Mouse (Mus musculus): ENCODE data around the gene Gm36028. TPM values are rescaled to one million over a fixed set of nuclear protein-coding genes. Genes with fewer than 3 reads are reported as not detected.
A peak's percentile ranks its signal among the peaks of the same experiment; 100 is the strongest.

The Gm36028 gene
- polyA plus RNA-seq (2015; fragmentation: Nextera tagmentation; extraction: Ambion mirVana) = 0.19 TPM in 1 of 2 replicates, not detected in the other

DNA sequence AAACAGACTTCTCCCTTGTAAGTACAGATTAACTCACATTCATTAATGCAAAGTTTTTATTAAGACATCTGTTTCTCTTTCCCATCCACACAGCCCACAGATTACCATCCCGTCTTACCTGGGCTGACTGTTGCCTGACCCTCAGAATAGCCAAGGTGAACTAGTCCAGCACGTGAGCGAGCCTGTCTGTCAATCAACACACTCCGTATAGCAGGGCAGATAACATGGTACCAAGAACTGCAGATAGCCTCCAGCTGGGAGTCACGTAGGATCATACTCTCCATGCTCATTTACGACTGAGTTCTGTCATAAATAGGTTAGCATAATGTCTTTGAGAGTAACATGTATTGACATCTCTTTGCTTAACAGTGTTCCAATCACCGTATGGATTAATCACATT, at the start of gene Gm36028:
TSS of gene Gm36028 (minus strand) at position 118 of the 400 bp plus-strand sequence.
- Histone ChIP-seq H3K9me3 (ENCODE audit: control insufficient read depth, low read length) (0 out of 2 replicates have a peak, but pooled peaks cover 5% of the 10 kb centered on the region), H3K4me1 (replicated peaks; ENCODE audit: control insufficient read depth, insufficient read depth, low read length) (no peaks in the 10 kb centered on the region), H3K4me3 (replicated peaks; ENCODE audit: low read length) (no peak within 1 kb of the TSS), H3K9ac (replicated peaks; ENCODE audit: low read depth, low read length) (no peak within 1 kb of the TSS), H3K36me3 (ENCODE audit: control insufficient read depth, insufficient read depth) (no peaks in the 10 kb centered on the region), H3K27ac (ENCODE audit: low read length) (no peak within 1 kb of the TSS), H3K27me3 (replicated peaks; ENCODE audit: control insufficient read depth, insufficient read depth, low read length) (no peaks in the 10 kb centered on the region), H3K4me2 (ENCODE audit: low read length) (no peak within 1 kb of the TSS)
- 88% methylated on average over 7 of the region's 7 CpGs for WGBS
- no peak for ATAC-seq

DNA sequence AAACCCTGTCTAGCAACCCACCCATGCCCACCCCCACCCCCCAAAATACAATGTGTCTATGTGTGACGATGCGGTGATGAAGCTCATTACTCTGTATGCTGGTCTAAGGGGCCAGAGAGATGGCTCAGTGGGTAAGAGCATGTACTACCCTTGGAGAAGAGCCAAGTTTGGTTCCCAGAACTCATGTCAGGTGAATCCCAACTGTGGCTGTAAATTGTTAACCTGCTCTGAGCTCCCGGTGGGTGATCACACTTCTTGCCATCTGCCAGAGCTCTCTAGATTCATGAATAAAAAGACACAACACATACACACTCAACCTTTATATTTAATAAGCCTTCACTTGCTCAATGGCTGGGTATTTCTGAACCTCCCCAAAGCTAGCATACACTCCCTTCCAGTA, 45.5 kb upstream of the Gm36028 start:
- WGBS = 84% methylated on average over 3 of the region's 3 CpGs
- Histone ChIP-seq H3K4me3 (replicated peaks; ENCODE audit: low read length) (no peak overlapping the region), H3K4me1 (replicated peaks; ENCODE audit: control insufficient read depth, insufficient read depth, low read length) (no peaks in the 10 kb centered on the region), H3K9me3 (ENCODE audit: control insufficient read depth, low read length) (peaks cover 3% of the 10 kb centered on the region; the same call in 1 of the 2 replicates), H3K36me3 (ENCODE audit: control insufficient read depth, insufficient read depth) (no peaks in the 10 kb centered on the region), H3K27ac (ENCODE audit: low read length) (no peak overlapping the region), H3K9ac (replicated peaks; ENCODE audit: low read depth, low read length) (no peak overlapping the region), H3K27me3 (replicated peaks; ENCODE audit: control insufficient read depth, insufficient read depth, low read length) (no peaks in the 10 kb centered on the region), H3K4me2 (ENCODE audit: low read length) (no peak overlapping the region)
- no peak for ATAC-seq

DNA sequence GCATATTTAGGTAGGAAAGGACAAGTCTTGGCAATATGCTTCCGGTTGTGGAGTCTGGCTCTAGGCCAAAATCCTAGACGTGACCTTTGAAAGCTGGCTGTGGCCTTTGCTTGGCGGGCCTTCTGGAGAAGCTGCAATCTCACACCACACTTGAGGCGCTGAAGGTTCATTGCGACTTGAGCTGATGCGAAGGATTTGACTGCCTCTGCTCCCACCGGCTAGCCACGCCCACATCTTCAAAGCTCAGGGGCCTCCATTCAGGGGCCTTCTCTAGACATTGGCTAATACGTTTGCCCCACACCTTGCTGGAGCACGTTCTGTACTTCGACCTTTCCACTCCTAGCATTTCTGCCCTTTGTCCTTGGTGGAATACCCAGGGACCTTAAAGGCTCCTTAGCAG, 40.4 kb upstream of the Gm36028 start:
- WGBS = 38% methylated on average over 11 of the region's 11 CpGs
- Histone ChIP-seq H3K9ac (replicated peaks; ENCODE audit: low read depth, low read length) (no peak overlapping the region), H3K4me1 (replicated peaks; ENCODE audit: control insufficient read depth, insufficient read depth, low read length) (no peaks in the 10 kb centered on the region), H3K27me3 (replicated peaks; ENCODE audit: control insufficient read depth, insufficient read depth, low read length) (no peaks in the 10 kb centered on the region), H3K36me3 (ENCODE audit: control insufficient read depth, insufficient read depth) (no peaks in the 10 kb centered on the region), H3K9me3 (ENCODE audit: control insufficient read depth, low read length) (no peaks in the 10 kb centered on the region), H3K4me3 (replicated peaks; ENCODE audit: low read length) (no peak overlapping the region), H3K4me2 (ENCODE audit: low read length) (no peak overlapping the region), H3K27ac (ENCODE audit: low read length) (no peak overlapping the region)
- ATAC-seq = no peak

DNA sequence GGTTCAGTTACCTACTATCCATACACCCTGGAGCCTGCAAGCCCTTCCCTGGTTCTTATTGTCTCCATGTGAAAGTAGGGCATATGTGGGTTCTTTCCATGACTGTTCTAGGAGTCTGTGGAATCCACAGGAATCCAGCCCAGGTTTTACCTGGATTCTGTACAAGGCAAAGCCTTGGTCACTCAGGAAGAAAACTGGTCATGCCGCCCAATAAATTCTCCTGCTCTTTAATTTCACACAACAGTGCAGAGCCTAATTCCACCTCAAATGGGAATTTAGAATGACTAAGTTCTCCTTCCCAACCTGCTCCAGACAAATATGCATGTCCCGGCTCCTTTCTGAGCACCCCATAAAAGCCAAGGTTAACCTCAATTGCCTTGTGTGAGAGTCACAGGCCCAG, 38.4 kb upstream of the Gm36028 start:
- ATAC-seq = no peak
- H3K27me3 ChIP-seq (replicated peaks; ENCODE audit: control insufficient read depth, insufficient read depth, low read length) = no peaks in the 10 kb centered on the region
- no peaks in the 10 kb centered on the region for H3K4me1 ChIP-seq (replicated peaks; ENCODE audit: control insufficient read depth, insufficient read depth, low read length)
- no peaks in the 10 kb centered on the region for H3K9me3 ChIP-seq (ENCODE audit: control insufficient read depth, low read length)
- WGBS = 38% methylated on average over 2 of the region's 2 CpGs
- H3K27ac ChIP-seq (ENCODE audit: low read length) = no peak overlapping the region
- H3K9ac ChIP-seq (replicated peaks; ENCODE audit: low read depth, low read length) = no peak overlapping the region
- no peak overlapping the region for H3K4me3 ChIP-seq (replicated peaks; ENCODE audit: low read length)
- no peak overlapping the region for H3K4me2 ChIP-seq (ENCODE audit: low read length)
- no peaks in the 10 kb centered on the region for H3K36me3 ChIP-seq (ENCODE audit: control insufficient read depth, insufficient read depth)

DNA sequence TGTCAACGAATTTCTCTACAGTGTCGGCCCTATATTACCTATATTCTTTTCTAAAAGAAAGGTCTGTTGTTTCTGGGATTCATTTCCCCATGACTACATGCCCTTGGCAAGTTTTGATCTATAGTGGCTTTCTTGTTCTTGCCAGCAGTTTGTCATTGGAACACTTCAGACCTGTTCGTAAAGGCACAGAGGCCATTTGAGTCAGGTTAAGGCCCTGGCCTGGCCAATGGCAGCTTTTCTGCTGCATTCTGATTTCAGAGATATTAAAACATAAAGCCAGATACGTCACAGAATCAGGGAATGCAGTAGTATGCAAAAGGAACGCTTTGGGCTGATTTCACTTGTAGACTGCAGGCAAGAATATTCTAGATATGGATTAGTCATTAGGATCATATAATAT, 37.8 kb upstream of the Gm36028 start:
- no peak overlapping the region for H3K9ac ChIP-seq (replicated peaks; ENCODE audit: low read depth, low read length)
- H3K4me1 ChIP-seq (replicated peaks; ENCODE audit: control insufficient read depth, insufficient read depth, low read length) = no peaks in the 10 kb centered on the region
- no peaks in the 10 kb centered on the region for H3K36me3 ChIP-seq (ENCODE audit: control insufficient read depth, insufficient read depth)
- no peaks in the 10 kb centered on the region for H3K9me3 ChIP-seq (ENCODE audit: control insufficient read depth, low read length)
- no peak for ATAC-seq
- no peak overlapping the region for H3K4me2 ChIP-seq (ENCODE audit: low read length)
- WGBS = 82% methylated on average over 5 of the region's 5 CpGs
- H3K27me3 ChIP-seq (replicated peaks; ENCODE audit: control insufficient read depth, insufficient read depth, low read length) = no peaks in the 10 kb centered on the region
- H3K27ac ChIP-seq (ENCODE audit: low read length) = no peak overlapping the region
- no peak overlapping the region for H3K4me3 ChIP-seq (replicated peaks; ENCODE audit: low read length)

DNA sequence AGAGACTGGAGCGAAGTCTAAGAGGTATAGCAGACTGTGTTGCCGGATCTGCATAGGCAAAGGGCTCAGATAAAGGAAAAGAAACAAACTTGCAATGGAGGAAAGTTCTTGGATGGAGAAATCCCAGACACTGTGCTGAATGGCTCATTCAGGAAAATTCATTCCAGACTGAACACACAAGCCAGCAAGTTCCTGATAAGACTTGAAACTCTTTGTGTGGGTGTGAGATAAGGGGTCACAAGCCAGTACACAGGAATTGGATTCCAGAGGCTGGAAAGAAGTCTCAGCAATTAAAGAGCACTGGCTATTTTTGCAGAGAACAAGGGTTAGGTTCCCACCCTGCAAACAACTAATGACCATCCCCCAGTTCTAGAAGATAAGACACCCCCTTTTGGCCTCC, 33.0 kb upstream of the Gm36028 start:
- no peaks in the 10 kb centered on the region for H3K36me3 ChIP-seq (ENCODE audit: control insufficient read depth, insufficient read depth)
- H3K9ac ChIP-seq (replicated peaks; ENCODE audit: low read depth, low read length) = no peak overlapping the region
- H3K4me2 ChIP-seq (ENCODE audit: low read length) = no peak overlapping the region
- H3K27ac ChIP-seq (ENCODE audit: low read length) = no peak overlapping the region
- H3K9me3 ChIP-seq (ENCODE audit: control insufficient read depth, low read length) = no peaks in the 10 kb centered on the region
- peaks cover 9% of the 10 kb centered on the region for H3K4me1 ChIP-seq (replicated peaks; ENCODE audit: control insufficient read depth, insufficient read depth, low read length)
- H3K4me3 ChIP-seq (replicated peaks; ENCODE audit: low read length) = no peak overlapping the region
- H3K27me3 ChIP-seq (replicated peaks; ENCODE audit: control insufficient read depth, insufficient read depth, low read length) = no peaks in the 10 kb centered on the region
- no peak for ATAC-seq
- WGBS = 68% methylated on average over 2 of the region's 2 CpGs

DNA sequence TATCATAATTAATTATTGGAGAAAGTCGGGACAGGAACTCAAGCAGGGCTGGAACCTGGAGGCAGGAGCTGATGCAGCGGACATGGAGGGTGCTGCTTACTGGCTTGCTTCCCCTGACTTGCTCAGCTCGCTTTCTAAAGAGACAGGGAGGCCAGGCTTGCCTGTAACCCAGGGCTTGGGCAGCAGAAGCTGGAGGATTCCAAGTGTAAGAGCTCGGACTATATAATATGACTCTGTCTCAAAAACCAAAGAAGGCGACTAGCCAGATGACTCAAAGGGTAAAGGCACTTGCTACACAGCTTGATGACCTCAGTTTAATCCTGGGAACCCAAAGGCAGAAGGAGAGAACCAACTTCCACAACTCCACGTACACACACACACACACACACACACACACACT, 32.4 kb upstream of the Gm36028 start:
- peak overlapping the region; percentile 26; the same call in 1 of the 2 replicates for H3K27ac ChIP-seq (ENCODE audit: low read length)
- H3K9ac ChIP-seq (replicated peaks; ENCODE audit: low read depth, low read length) = no peak overlapping the region
- H3K4me3 ChIP-seq (replicated peaks; ENCODE audit: low read length) = no peak overlapping the region

DNA sequence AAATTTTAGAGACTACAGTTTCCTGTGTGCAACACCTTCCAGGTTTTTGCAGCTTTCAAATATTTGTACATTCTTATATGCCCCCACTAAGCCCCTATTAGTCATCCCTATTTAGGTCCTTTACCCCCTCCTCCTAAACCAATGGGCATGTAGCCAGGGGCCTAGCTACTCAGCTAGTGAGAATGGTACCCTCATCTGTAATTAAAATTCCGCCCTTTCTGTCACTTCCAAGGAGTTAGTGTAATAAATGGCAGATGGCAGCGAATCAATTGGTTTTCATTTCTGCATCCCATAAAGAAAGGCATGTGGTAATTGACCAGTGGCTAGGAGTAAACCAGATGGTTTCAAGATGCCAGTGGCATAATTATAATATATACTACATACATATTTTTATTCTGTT, 31.7 kb upstream of the Gm36028 start:
- Histone ChIP-seq H3K36me3 (ENCODE audit: control insufficient read depth, insufficient read depth) (no peaks in the 10 kb centered on the region), H3K27me3 (replicated peaks; ENCODE audit: control insufficient read depth, insufficient read depth, low read length) (no peaks in the 10 kb centered on the region), H3K27ac (ENCODE audit: low read length) (peak overlapping the region; percentile 26; the same call in 1 of the 2 replicates), H3K4me2 (ENCODE audit: low read length) (no peak overlapping the region), H3K4me1 (replicated peaks; ENCODE audit: control insufficient read depth, insufficient read depth, low read length) (peaks cover 9% of the 10 kb centered on the region), H3K4me3 (replicated peaks; ENCODE audit: low read length) (no peak overlapping the region), H3K9ac (replicated peaks; ENCODE audit: low read depth, low read length) (no peak overlapping the region), H3K9me3 (ENCODE audit: control insufficient read depth, low read length) (no peaks in the 10 kb centered on the region)
- peak; percentile 69 for ATAC-seq
- WGBS = 15% methylated on average over 2 of the region's 2 CpGs

More for the DNA sequence above, 32.4 kb upstream of the Gm36028 start:
- H3K4me1 ChIP-seq (replicated peaks; ENCODE audit: control insufficient read depth, insufficient read depth, low read length) = peaks cover 9% of the 10 kb centered on the region
- H3K9me3 ChIP-seq (ENCODE audit: control insufficient read depth, low read length) = no peaks in the 10 kb centered on the region
- 54% methylated on average over 6 of the region's 6 CpGs for WGBS
- 0 out of 2 replicates have a peak, but pooled peaks have one; percentile 9 for ATAC-seq
- H3K36me3 ChIP-seq (ENCODE audit: control insufficient read depth, insufficient read depth) = no peaks in the 10 kb centered on the region
- no peak overlapping the region for H3K4me2 ChIP-seq (ENCODE audit: low read length)
- H3K27me3 ChIP-seq (replicated peaks; ENCODE audit: control insufficient read depth, insufficient read depth, low read length) = no peaks in the 10 kb centered on the region

DNA sequence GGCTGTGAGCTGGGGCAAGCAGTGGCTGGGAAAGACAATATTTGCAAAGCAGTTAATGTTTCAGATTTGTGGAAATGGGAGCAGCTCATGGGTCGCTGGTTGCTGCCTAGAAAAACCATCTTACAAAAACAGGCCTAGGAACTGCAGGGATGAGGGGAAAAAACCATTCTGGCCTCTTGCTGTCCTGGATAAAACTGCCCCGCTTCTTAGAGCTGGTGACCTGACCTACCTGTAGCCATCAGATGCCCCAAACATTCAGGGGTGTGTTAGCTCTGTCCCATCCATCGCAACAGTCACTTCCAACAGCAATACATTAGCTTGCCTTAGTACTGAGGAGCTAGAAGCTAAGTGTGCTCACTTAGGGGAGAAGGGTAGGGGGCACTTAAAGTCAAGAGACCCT, 28.0 kb upstream of the Gm36028 start:
- no peak overlapping the region for H3K4me3 ChIP-seq (replicated peaks; ENCODE audit: low read length)
- WGBS = 91% methylated on average over 3 of the region's 3 CpGs
- H3K9ac ChIP-seq (replicated peaks; ENCODE audit: low read depth, low read length) = no peak overlapping the region
- no peak overlapping the region for H3K4me2 ChIP-seq (ENCODE audit: low read length)
- no peak for ATAC-seq
- H3K27ac ChIP-seq (ENCODE audit: low read length) = no peak overlapping the region
- H3K36me3 ChIP-seq (ENCODE audit: control insufficient read depth, insufficient read depth) = no peaks in the 10 kb centered on the region
- peaks cover 9% of the 10 kb centered on the region for H3K4me1 ChIP-seq (replicated peaks; ENCODE audit: control insufficient read depth, insufficient read depth, low read length)
- no peaks in the 10 kb centered on the region for H3K9me3 ChIP-seq (ENCODE audit: control insufficient read depth, low read length)
- H3K27me3 ChIP-seq (replicated peaks; ENCODE audit: control insufficient read depth, insufficient read depth, low read length) = no peaks in the 10 kb centered on the region

DNA sequence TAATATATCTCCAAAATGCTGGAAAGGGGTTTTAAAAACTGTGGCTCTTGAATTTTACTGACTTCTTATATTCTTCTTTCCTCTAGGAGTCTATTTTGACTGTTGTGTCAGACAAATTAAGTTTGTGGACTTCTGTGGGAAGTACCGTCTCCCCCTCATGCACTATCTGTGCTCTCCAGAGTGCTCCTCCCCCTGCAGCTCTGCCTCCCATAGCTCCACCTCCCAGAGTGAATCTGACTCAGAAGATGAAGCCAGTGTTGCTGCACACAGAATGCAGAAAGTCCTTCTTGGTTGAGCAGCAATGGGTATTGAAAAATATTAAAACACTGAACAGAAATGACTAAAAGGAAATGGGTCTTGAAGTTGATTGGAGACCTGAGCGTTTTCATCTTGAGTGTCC, 20.2 kb upstream of the Gm36028 start:
- no peaks in the 10 kb centered on the region for H3K4me1 ChIP-seq (replicated peaks; ENCODE audit: control insufficient read depth, insufficient read depth, low read length)
- no peak overlapping the region for H3K4me2 ChIP-seq (ENCODE audit: low read length)
- WGBS = 87% methylated on average over 2 of the region's 2 CpGs
- H3K4me3 ChIP-seq (replicated peaks; ENCODE audit: low read length) = no peak overlapping the region
- no peak overlapping the region for H3K9ac ChIP-seq (replicated peaks; ENCODE audit: low read depth, low read length)
- no peak for ATAC-seq
- H3K27ac ChIP-seq (ENCODE audit: low read length) = no peak overlapping the region
- H3K27me3 ChIP-seq (replicated peaks; ENCODE audit: control insufficient read depth, insufficient read depth, low read length) = no peaks in the 10 kb centered on the region
- peaks cover 34% of the 10 kb centered on the region for H3K36me3 ChIP-seq (ENCODE audit: control insufficient read depth, insufficient read depth)
- H3K9me3 ChIP-seq (ENCODE audit: control insufficient read depth, low read length) = no peaks in the 10 kb centered on the region

All from forebrain, embryonic 16.5 days (tissue).